Mouse (Mus musculus) embryonic facial prominence, embryonic 13.5 days (tissue): ENCODE measurements around the gene Med17. TPM values are rescaled to one million over a fixed set of nuclear protein-coding genes. Genes with fewer than 3 reads are reported as not detected.

Experiments used
- ATAC-seq: fragments of 200-750 bp; cut with Nextera tagmentation; 2 replicates; pipeline ENCODE4 v1.8.0; 2017; ENCODE audit warnings: low read depth; ENCODE audit not compliant: insufficient number of reproducible peaks, insufficient read depth, low FRiP score, low TSS enrichment
- H3K27ac ChIP-seq: fragments of 300-500 bp; sonication (generic); 2 replicates; pipeline ENCODE4 v1.5.1; 2015; ENCODE audit warnings: moderate library complexity, mild to moderate bottlenecking, inconsistent platforms
- H3K27me3 ChIP-seq: fragments of 300-500 bp; sonication (generic); 2 replicates; pipeline ENCODE4 v1.6.1; 2015; ENCODE audit warnings: mild to moderate bottlenecking, inconsistent platforms
- H3K36me3 ChIP-seq: fragments of 300-500 bp; sonication (generic); 2 replicates; pipeline ENCODE4 v1.6.1; 2015; ENCODE audit warnings: mild to moderate bottlenecking, inconsistent platforms
- H3K4me1 ChIP-seq: fragments of 300-500 bp; sonication (generic); 2 replicates; pipeline ENCODE4 v1.6.1; 2015; ENCODE audit warnings: inconsistent platforms
- H3K4me2 ChIP-seq: fragments of 300-500 bp; sonication (generic); 2 replicates; pipeline ENCODE4 v1.6.1; 2015; ENCODE audit warnings: moderate library complexity, mild to moderate bottlenecking, inconsistent platforms
- H3K4me3 ChIP-seq: fragments of 300-500 bp; sonication (generic); 2 replicates; pipeline ENCODE4 v1.5.1; 2015; ENCODE audit warnings: mild to moderate bottlenecking, inconsistent platforms
- H3K9ac ChIP-seq: fragments of 300-500 bp; sonication (generic); 2 replicates; pipeline ENCODE4 v1.6.1; 2015; ENCODE audit warnings: mild to moderate bottlenecking, inconsistent platforms
- H3K9me3 ChIP-seq: fragments of 300-500 bp; sonication (generic); 2 replicates; pipeline ENCODE4 v1.6.1; 2016; ENCODE audit warnings: inconsistent platforms
- WGBS: fragments of 180-500 bp; shearing (Covaris S2); methylation state at CpG from one replicate; pipeline ENCODE4 v1.1.7; 2015; ENCODE audit warnings: mixed read lengths; 5-methylcytosine and 5-hydroxymethylcytosine counted together
- microRNA-seq: library from miRNA; unstranded; fragments of <30 nt; microRNA quantifications from one replicate; pipeline ENCODE4, GENCODE M21; 2016
- polyA plus RNA-seq: library from polyadenylated mRNA; unstranded; fragments of >200 nt; fragmentation: Nextera tagmentation; extraction: Ambion mirVana; gene quantifications from 2 replicates; pipeline ENCODE4 v1.2.1, GENCODE M21; 2015

Med17 gene
- polyA plus RNA-seq, 1 experiment from 2014 or later: 33.2 TPM

DNA sequence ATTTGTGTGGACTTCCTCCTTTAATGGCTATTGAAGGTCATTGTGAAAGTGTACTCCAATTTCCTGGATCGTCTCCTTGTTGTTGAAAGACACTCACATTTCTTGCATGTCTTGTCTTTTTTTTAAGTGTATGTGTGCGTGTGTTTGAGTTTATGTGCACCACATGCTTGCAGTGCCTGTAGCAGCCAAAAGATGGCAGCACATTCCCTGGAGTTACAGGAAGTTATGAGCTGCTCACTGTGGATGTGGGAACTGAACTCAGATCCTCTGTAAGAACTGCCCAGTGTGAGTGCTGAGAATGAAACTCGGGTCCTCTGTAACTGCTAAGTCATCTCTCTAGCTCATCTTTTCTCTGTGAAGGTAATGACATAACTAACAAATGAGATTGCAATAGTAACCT, 47.3 kb downstream of the Med17 start:
- H3K4me1 ChIP-seq: no peaks in the 10 kb centered on the region
- no peak overlapping the region for H3K27ac ChIP-seq
- H3K9ac ChIP-seq: no peak overlapping the region
- H3K27me3 ChIP-seq: no peaks in the 10 kb centered on the region; the same call in 1 of the 2 replicates
- ATAC-seq: no peak
- 88% methylated on average over 3 of the region's 3 CpGs for WGBS
- H3K36me3 ChIP-seq: no peaks in the 10 kb centered on the region
- H3K4me3 ChIP-seq: no peak overlapping the region
- no peak overlapping the region for H3K4me2 ChIP-seq
- no peaks in the 10 kb centered on the region for H3K9me3 ChIP-seq

DNA sequence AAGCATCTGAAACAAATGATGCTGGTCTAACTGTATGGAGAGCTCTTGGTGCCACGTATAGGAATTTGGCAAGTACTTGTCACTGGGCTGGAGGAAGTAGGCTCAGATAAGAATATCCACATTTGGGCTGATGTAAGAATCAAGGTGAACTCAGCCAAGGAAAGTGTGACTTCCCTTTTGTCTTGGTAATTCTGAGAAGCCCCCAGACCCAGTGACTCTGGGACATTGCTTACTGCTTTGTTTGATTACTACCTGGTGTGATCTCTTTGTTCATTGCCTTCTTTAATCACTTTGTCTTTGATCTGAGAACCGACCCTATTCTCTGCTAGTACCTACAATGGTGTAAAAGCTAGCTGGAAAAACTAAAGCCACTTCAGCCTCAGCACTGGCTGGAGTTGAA, 54.8 kb downstream of the Med17 start:
- no peaks in the 10 kb centered on the region for H3K27me3 ChIP-seq
- H3K9me3 ChIP-seq: no peaks in the 10 kb centered on the region
- no peak overlapping the region for H3K4me3 ChIP-seq
- no peaks in the 10 kb centered on the region for H3K4me1 ChIP-seq
- no peaks in the 10 kb centered on the region for H3K36me3 ChIP-seq
- H3K9ac ChIP-seq: no peak overlapping the region
- no peak overlapping the region for H3K4me2 ChIP-seq
- ATAC-seq: no peak
- H3K27ac ChIP-seq: no peak overlapping the region
- 50% methylated on average over 2 of the region's 2 CpGs for WGBS

DNA sequence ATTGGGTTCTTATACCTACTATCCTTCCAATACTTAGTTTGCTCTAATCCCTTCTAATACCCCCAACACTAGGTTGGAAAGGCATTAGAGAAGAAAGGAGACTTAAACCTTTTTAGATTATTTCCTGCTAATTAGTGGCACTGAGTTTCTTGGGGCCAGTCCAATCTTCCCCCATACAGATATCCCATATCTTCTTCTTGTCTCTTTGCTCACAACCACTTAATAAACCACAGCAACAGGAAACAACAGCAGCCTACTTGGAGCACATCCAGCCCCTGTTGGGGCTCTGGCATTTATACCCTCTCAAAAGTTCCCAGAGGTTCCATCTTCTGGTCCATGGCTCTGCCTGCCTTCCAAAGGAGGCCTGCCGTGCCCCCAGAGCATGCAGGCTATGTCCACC, 66.0 kb downstream of the Med17 start:
- Histone ChIP-seq H3K27ac (no peak overlapping the region), H3K4me2 (no peak overlapping the region), H3K36me3 (no peaks in the 10 kb centered on the region), H3K9me3 (no peaks in the 10 kb centered on the region), H3K9ac (no peak overlapping the region), H3K4me1 (no peaks in the 10 kb centered on the region), H3K4me3 (no peak overlapping the region), H3K27me3 (no peaks in the 10 kb centered on the region)
- no peak for ATAC-seq
- 81% methylated on average over 1 of the region's 1 CpGs for WGBS

DNA sequence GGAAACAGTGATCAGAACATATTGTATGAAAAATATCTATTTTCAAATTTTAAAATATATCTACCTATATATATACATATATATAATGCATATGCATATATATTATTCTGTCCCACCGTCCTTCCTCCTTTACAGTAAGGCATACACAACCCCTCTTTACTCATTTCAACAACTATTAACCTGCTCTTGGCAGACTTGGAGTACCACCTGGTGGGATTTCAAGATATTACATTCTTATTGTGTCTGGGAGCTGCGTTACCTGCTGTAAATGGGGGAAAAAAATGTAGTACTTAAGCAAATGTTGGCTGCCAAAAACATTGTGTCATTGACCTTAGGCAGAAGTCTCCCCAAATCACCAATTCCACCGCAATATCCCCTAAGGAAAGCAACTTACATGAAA, 67.9 kb downstream of the Med17 start:
- no peak overlapping the region for H3K27ac ChIP-seq
- H3K9ac ChIP-seq: no peak overlapping the region
- H3K4me3 ChIP-seq: no peak overlapping the region
- H3K4me1 ChIP-seq: no peaks in the 10 kb centered on the region
- no peaks in the 10 kb centered on the region for H3K9me3 ChIP-seq
- ATAC-seq: no peak
- H3K27me3 ChIP-seq: no peaks in the 10 kb centered on the region
- WGBS: 73% methylated on average over 3 of the region's 3 CpGs
- no peak overlapping the region for H3K4me2 ChIP-seq
- no peaks in the 10 kb centered on the region for H3K36me3 ChIP-seq

Small RNA genes lying within 50 kb of the gene (microRNA-seq; reads per million reads assigned to microRNA genes)
- gene Gm49349 (not detected), gene mmu-mir-7650 (not detected)

Other genes starting within 250 kb of the Med17 start
- gene Panx1, start 234.5 kb downstream of the Med17 start, polyA plus RNA-seq: 49.5 and 52.7 TPM in 2 replicates
- gene Hephl1, start 167.8 kb downstream of the Med17 start, polyA plus RNA-seq: 0.06 TPM in 1 of 2 replicates, not detected in the other
- gene Vstm5, start 40.9 kb downstream of the Med17 start, polyA plus RNA-seq: 4.2 and 4.3 TPM in 2 replicates
- 96.0 and 106 TPM in 2 replicates for gene Taf1d, start 26.3 kb upstream of the Med17 start, polyA plus RNA-seq
- 13.8 TPM in 2 replicates for gene 4931406C07Rik, start 26.5 kb upstream of the Med17 start, polyA plus RNA-seq
- 20.7 and 20.8 TPM in 2 replicates for gene Cep295, start 77.9 kb upstream of the Med17 start, polyA plus RNA-seq
- 3.3 TPM in 2 replicates for gene Smco4, start 213.5 kb upstream of the Med17 start, polyA plus RNA-seq